Mouse (Mus musculus) heart, embryonic 10.5 days (tissue): ENCODE results near the gene Mau2. TPM values are rescaled to one million over a fixed set of nuclear protein-coding genes. Genes with fewer than 3 reads are reported as not detected.

ENCODE experiments used
- DNase-seq: peaks from one replicate; pipeline ENCODE4 v3.0.0-alpha.2; 2017; ENCODE audit warnings: low spot score
- H3K27ac ChIP-seq: fragments of 300-500 bp; sonication (generic); 2 replicates; pipeline ENCODE4 v1.5.1; 2016; ENCODE audit warnings: mild to moderate bottlenecking
- H3K27me3 ChIP-seq: fragments of 300-500 bp; sonication (generic); 2 replicates; pipeline ENCODE4 v1.6.1; 2016; ENCODE audit warnings: mild to moderate bottlenecking; ENCODE audit not compliant: poor library complexity, insufficient read depth, severe bottlenecking
- H3K36me3 ChIP-seq: fragments of 300-500 bp; sonication (generic); 2 replicates; pipeline ENCODE4 v1.6.1; 2016; ENCODE audit warnings: mild to moderate bottlenecking, moderate library complexity
- H3K4me1 ChIP-seq: fragments of 300-500 bp; sonication (generic); 2 replicates; pipeline ENCODE4 v1.6.1; 2016; ENCODE audit warnings: mild to moderate bottlenecking
- H3K4me3 ChIP-seq: fragments of 300-500 bp; sonication (generic); 2 replicates; pipeline ENCODE4 v1.5.1; 2016; ENCODE audit warnings: mild to moderate bottlenecking, moderate library complexity
- H3K9me3 ChIP-seq: fragments of 300-500 bp; sonication (generic); 2 replicates; pipeline ENCODE4 v1.6.1; 2016; ENCODE audit warnings: mild to moderate bottlenecking, moderate library complexity
- WGBS: fragments of 180-500 bp; shearing (Covaris S2); methylation state at CpG from one replicate; pipeline ENCODE4 v1.1.7; 2016; 5-methylcytosine and 5-hydroxymethylcytosine counted together
- polyA plus RNA-seq: library from polyadenylated mRNA; unstranded; fragments of >200 nt; fragmentation: Nextera tagmentation; extraction: Ambion mirVana; gene quantifications from 2 replicates; pipeline ENCODE4 v1.2.1, GENCODE M21; 2016

Gene Mau2
- 46.5 and 49.9 TPM in 2 replicates for polyA plus RNA-seq

- DNase-seq: peak; percentile 98
- whole genome bisulfite sequencing: under 1% methylated on average over 65 of the region's 65 CpGs
- no peaks in the 10 kb centered on the region for H3K9me3 ChIP-seq
Observed at GRCm38 (mm10) chr8:70042583-70043455, at the start of gene Mau2, which contains the start of gene Sugp1. Gene Mau2 (minus strand): TSS chr8:70042734. Gene Sugp1 (plus strand): TSS chr8:70042813.

GRCm38 (mm10) chr8:70089296-70089960, 46.9 kb upstream of the Mau2 start:
- H3K4me1 ChIP-seq: peaks cover 12% of the 10 kb centered on the region
- WGBS: 62% methylated on average over 9 of the region's 9 CpGs
- no peak overlapping the region for H3K27ac ChIP-seq
- no peak overlapping the region for H3K4me3 ChIP-seq
- H3K9me3 ChIP-seq: no peaks in the 10 kb centered on the region
- no peaks in the 10 kb centered on the region for H3K36me3 ChIP-seq
- DNase-seq: no peak
- H3K27me3 ChIP-seq: peaks cover 97% of the 10 kb centered on the region

More at GRCm38 (mm10) chr8:70042583-70043455, at the start of gene Mau2, which contains the start of gene Sugp1:
- H3K27ac ChIP-seq: peak within 1 kb of the TSS; percentile 93
- H3K4me3 ChIP-seq: peak within 1 kb of the TSS; percentile 97
- H3K27me3 ChIP-seq: no peaks in the 10 kb centered on the region
- peaks cover 8% of the 10 kb centered on the region; the same call in 1 of the 2 replicates for H3K36me3 ChIP-seq
- peaks cover 29% of the 10 kb centered on the region for H3K4me1 ChIP-seq

GRCm38 (mm10) chr8:70087836-70088650, 45.5 kb upstream of the Mau2 start:
- no peaks in the 10 kb centered on the region for H3K36me3 ChIP-seq
- peaks cover 100% of the 10 kb centered on the region for H3K27me3 ChIP-seq
- H3K4me1 ChIP-seq: peaks cover 26% of the 10 kb centered on the region
- no peak for DNase-seq
- 4% methylated on average over 56 of the region's 56 CpGs for WGBS
- H3K4me3 ChIP-seq: peak overlapping the region; percentile 53
- no peak overlapping the region for H3K27ac ChIP-seq
- H3K9me3 ChIP-seq: no peaks in the 10 kb centered on the region

GRCm38 (mm10) chr8:70087237-70087636, 44.7 kb upstream of the Mau2 start:
- Histone ChIP-seq H3K27me3 (peaks cover 100% of the 10 kb centered on the region), H3K4me3 (no peak overlapping the region), H3K36me3 (no peaks in the 10 kb centered on the region), H3K27ac (no peak overlapping the region), H3K4me1 (peaks cover 26% of the 10 kb centered on the region), H3K9me3 (no peaks in the 10 kb centered on the region)
- DNase-seq: no peak
- 8% methylated on average over 7 of the region's 7 CpGs for WGBS

GRCm38 (mm10) chr8:70086151-70086550, 43.6 kb upstream of the Mau2 start:
- no peak for DNase-seq
- Histone ChIP-seq H3K27ac (no peak overlapping the region), H3K4me3 (no peak overlapping the region), H3K4me1 (peaks cover 26% of the 10 kb centered on the region), H3K36me3 (no peaks in the 10 kb centered on the region), H3K27me3 (peaks cover 96% of the 10 kb centered on the region), H3K9me3 (no peaks in the 10 kb centered on the region)
- 58% methylated on average over 1 of the region's 1 CpGs for WGBS

GRCm38 (mm10) chr8:70084191-70085065, 41.9 kb upstream of the Mau2 start:
- Histone ChIP-seq H3K27ac (no peak overlapping the region), H3K27me3 (peaks cover 79% of the 10 kb centered on the region), H3K4me3 (peak overlapping the region; percentile 58), H3K4me1 (peaks cover 30% of the 10 kb centered on the region), H3K36me3 (no peaks in the 10 kb centered on the region), H3K9me3 (no peaks in the 10 kb centered on the region)
- no peak for DNase-seq
- 2% methylated on average over 71 of the region's 71 CpGs for WGBS

- no peak for DNase-seq
- Histone ChIP-seq H3K27ac (no peak within 1 kb of the TSS), H3K27me3 (peaks cover 68% of the 10 kb centered on the region), H3K4me3 (peak within 1 kb of the TSS; percentile 58), H3K36me3 (no peaks in the 10 kb centered on the region), H3K9me3 (no peaks in the 10 kb centered on the region), H3K4me1 (peaks cover 39% of the 10 kb centered on the region)
- under 1% methylated on average over 26 of the region's 26 CpGs for WGBS
Observed at GRCm38 (mm10) chr8:70083285-70083684, 40.8 kb upstream of the Mau2 start, which contains the start of gene Hapln4. Gene Hapln4 (plus strand): TSS chr8:70083457.

GRCm38 (mm10) chr8:70081976-70082375, 39.4 kb upstream of the Mau2 start:
- Histone ChIP-seq H3K27ac (no peak overlapping the region), H3K4me1 (peaks cover 33% of the 10 kb centered on the region), H3K27me3 (peaks cover 55% of the 10 kb centered on the region), H3K4me3 (no peak overlapping the region), H3K9me3 (no peaks in the 10 kb centered on the region), H3K36me3 (no peaks in the 10 kb centered on the region)
- no peak for DNase-seq
- WGBS: 85% methylated on average over 2 of the region's 2 CpGs

GRCm38 (mm10) chr8:70073682-70074081, 31.1 kb upstream of the Mau2 start:
- Histone ChIP-seq H3K36me3 (peaks cover 34% of the 10 kb centered on the region), H3K4me3 (no peak overlapping the region), H3K4me1 (peaks cover 21% of the 10 kb centered on the region), H3K27me3 (peaks cover 4% of the 10 kb centered on the region; the same call in 1 of the 2 replicates), H3K27ac (no peak overlapping the region), H3K9me3 (no peaks in the 10 kb centered on the region)
- no peak for DNase-seq
- 36% methylated on average over 1 of the region's 1 CpGs for WGBS

- DNase-seq: no peak
- Histone ChIP-seq H3K4me1 (peaks cover 24% of the 10 kb centered on the region), H3K4me3 (peak overlapping the region; percentile 56), H3K27me3 (peaks cover 4% of the 10 kb centered on the region; the same call in 1 of the 2 replicates), H3K36me3 (peaks cover 39% of the 10 kb centered on the region), H3K27ac (0 out of 2 replicates have a peak overlapping the region, but pooled peaks have one; percentile 60), H3K9me3 (no peaks in the 10 kb centered on the region)
- 63% methylated on average over 8 of the region's 8 CpGs for WGBS
Observed at GRCm38 (mm10) chr8:70073120-70073519, 30.6 kb upstream of the Mau2 start.

GRCm38 (mm10) chr8:70072441-70073069, 30.0 kb upstream of the Mau2 start, which contains the start of gene Tm6sf2:
Gene Tm6sf2 (plus strand): TSS chr8:70072924.
- Histone ChIP-seq H3K4me3 (peak within 1 kb of the TSS; percentile 56), H3K27me3 (peaks cover 4% of the 10 kb centered on the region; the same call in 1 of the 2 replicates), H3K9me3 (no peaks in the 10 kb centered on the region), H3K36me3 (peaks cover 45% of the 10 kb centered on the region), H3K4me1 (peaks cover 26% of the 10 kb centered on the region), H3K27ac (peak within 1 kb of the TSS; percentile 60; the same call in 1 of the 2 replicates)
- 8% methylated on average over 27 of the region's 27 CpGs for whole genome bisulfite sequencing
- DNase-seq: no peak
